Mouse (Mus musculus): ENCODE results near the gene Prss36.

DNA sequence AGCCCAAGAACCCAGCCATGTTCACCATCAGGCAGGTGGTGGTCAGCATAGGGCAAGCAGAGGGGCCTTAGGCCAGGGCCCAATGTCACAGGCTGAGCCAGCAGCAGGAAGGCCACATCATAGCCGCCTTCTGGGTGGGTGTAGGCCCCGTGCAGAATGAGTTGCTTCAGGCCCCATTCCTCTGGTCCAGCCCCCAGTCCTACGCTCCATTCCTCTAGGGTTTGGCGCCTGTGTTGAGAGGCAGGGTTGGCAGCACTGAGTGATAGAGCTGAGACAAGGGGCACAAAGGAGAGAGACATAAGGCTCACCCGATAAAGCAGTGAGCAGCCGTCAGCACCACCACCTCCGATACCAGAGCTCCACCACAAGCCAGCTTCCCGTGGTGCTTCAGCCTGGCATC, 59.3 kb downstream of the Prss36 start:
- no peak for TF ChIP-seq CTCF (IDR thresholded peaks at IDR 0.05; ENCODE audit: control insufficient read depth, insufficient read depth, low read length)
- TF ChIP-seq POLR2A (IDR thresholded peaks at IDR 0.05; ENCODE audit: borderline replicate concordance, control insufficient read depth, low read depth, low read length), result no peak
